Mouse (Mus musculus) limb, embryonic 15.5 days (tissue): ENCODE measurements around the gene Btnl10. TPM values are rescaled to one million over a fixed set of nuclear protein-coding genes. Genes with fewer than 3 reads are reported as not detected.
"Not testable (repeated sequence)": the region's sequence is repeated elsewhere in the genome, so short reads cannot be mapped to it uniquely, and the experiment has no call there.

Experiments
- ATAC-seq: fragments of 200-750 bp; cut with Nextera tagmentation; 2 replicates; pipeline ENCODE4 v1.8.0; 2017; ENCODE audit warnings: low read depth, moderate TSS enrichment; ENCODE audit not compliant: insufficient number of reproducible peaks, low FRiP score, low TSS enrichment
- H3K27ac ChIP-seq: fragments of 300-500 bp; sonication (generic); 2 replicates; pipeline ENCODE4 v1.5.1; 2015; ENCODE audit warnings: moderate library complexity, mild to moderate bottlenecking, inconsistent platforms
- H3K27me3 ChIP-seq: fragments of 300-500 bp; sonication (generic); 2 replicates; pipeline ENCODE4 v1.6.1; 2015; ENCODE audit warnings: inconsistent platforms
- H3K36me3 ChIP-seq: fragments of 300-500 bp; sonication (generic); 2 replicates; pipeline ENCODE4 v1.6.1; 2015; ENCODE audit warnings: inconsistent platforms
- H3K4me1 ChIP-seq: fragments of 300-500 bp; sonication (generic); 2 replicates; pipeline ENCODE4 v1.6.1; 2015; ENCODE audit warnings: inconsistent platforms
- H3K4me2 ChIP-seq: fragments of 300-500 bp; sonication (generic); 2 replicates; pipeline ENCODE4 v1.6.1; 2015; ENCODE audit warnings: mild to moderate bottlenecking, inconsistent platforms
- H3K4me3 ChIP-seq: fragments of 300-500 bp; sonication (generic); 2 replicates; pipeline ENCODE4 v1.5.1; 2015; ENCODE audit warnings: mild to moderate bottlenecking, inconsistent platforms
- H3K9ac ChIP-seq: fragments of 300-500 bp; sonication (generic); 2 replicates; pipeline ENCODE4 v1.6.1; 2015; ENCODE audit warnings: inconsistent platforms
- H3K9me3 ChIP-seq: fragments of 300-500 bp; sonication (generic); 2 replicates; pipeline ENCODE4 v1.6.1; 2016; ENCODE audit warnings: inconsistent platforms
- WGBS: fragments of 180-500 bp; shearing (Covaris S2); methylation state at CpG from one replicate; pipeline ENCODE4 v1.1.7; 2015; 5-methylcytosine and 5-hydroxymethylcytosine counted together
- polyA plus RNA-seq: library from polyadenylated mRNA; unstranded; fragments of >200 nt; fragmentation: Nextera tagmentation; extraction: Ambion mirVana; gene quantifications from 2 replicates; pipeline ENCODE4 v1.2.1, GENCODE M21; 2015

The Btnl10 gene
- polyA plus RNA-seq, 1 experiment from 2014 or later, result 0.19 TPM

DNA sequence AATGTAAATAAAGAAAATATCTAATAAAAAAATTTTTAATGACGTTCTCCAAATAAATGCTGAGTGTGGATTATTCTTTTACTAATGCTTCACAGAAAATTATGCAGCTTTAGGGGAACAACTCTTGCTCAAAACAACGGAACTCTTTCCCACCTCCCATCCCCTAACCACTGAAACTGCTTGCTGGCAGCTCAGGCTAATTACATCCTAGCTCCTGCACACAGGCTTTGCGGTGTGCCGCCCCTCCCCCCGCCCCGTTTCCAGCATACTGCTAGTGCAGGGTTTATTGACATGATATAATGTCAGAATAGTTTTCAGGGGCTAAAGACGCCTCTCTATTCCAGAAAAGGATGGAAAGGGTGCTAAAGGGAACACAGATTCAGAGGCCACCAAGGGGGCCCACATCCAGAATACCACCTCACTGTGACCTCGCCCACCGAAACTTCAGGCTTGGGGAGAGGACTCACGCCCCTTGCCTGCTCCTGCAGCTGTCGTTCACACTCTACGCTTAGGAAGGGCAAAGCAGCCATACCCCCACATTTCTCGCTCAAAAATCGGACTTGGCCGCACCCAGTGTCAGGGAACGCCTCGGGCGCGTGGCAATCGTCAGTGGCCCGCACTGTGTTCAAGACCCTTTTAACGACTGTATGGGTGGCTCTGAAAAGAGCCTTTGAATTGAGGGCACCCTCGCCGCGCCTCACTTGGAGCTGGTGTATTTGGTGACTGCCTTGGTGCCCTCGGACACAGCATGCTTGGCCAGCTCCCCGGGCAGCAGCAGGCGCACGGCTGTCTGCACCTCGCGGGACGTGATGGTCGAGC lies 35.9 kb downstream of the Btnl10 start:
- Histone ChIP-seq H3K27ac (peak overlapping the region; percentile 98), H3K4me3 (peak overlapping the region; percentile 74), H3K4me1 (peaks cover 32% of the 10 kb centered on the region), H3K9ac (peak overlapping the region; percentile 40), H3K36me3 (peaks cover 10% of the 10 kb centered on the region), H3K4me2 (peak overlapping the region; percentile 91), H3K27me3 (0 out of 2 replicates have a peak, but pooled peaks cover 7% of the 10 kb centered on the region), H3K9me3 (no peaks in the 10 kb centered on the region)
- no peak for ATAC-seq
- WGBS, result 1% methylated on average over 33 of the region's 33 CpGs

DNA sequence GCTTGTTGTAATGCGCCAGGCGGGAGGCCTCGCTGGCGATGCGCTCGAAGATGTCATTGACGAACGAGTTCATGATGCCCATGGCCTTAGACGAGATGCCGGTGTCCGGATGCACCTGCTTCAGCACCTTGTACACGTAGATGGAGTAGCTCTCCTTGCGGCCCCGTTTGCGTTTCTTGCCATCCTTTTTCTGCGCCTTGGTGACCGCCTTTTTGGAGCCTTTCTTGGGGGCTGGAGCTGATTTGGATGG lies 36.4 kb downstream of the Btnl10 start:
- not testable (repeated sequence) for H3K36me3 ChIP-seq, H3K27me3 ChIP-seq, ATAC-seq, H3K9me3 ChIP-seq
- 0% methylated on average over 17 of the region's 17 CpGs for WGBS
- peak overlapping the region; percentile 91 for H3K4me2 ChIP-seq
- peak overlapping the region; percentile 74 for H3K4me3 ChIP-seq
- peaks cover 31% of the 10 kb centered on the region for H3K4me1 ChIP-seq
- peak overlapping the region; percentile 98 for H3K27ac ChIP-seq
- peak overlapping the region; percentile 40 for H3K9ac ChIP-seq

DNA sequence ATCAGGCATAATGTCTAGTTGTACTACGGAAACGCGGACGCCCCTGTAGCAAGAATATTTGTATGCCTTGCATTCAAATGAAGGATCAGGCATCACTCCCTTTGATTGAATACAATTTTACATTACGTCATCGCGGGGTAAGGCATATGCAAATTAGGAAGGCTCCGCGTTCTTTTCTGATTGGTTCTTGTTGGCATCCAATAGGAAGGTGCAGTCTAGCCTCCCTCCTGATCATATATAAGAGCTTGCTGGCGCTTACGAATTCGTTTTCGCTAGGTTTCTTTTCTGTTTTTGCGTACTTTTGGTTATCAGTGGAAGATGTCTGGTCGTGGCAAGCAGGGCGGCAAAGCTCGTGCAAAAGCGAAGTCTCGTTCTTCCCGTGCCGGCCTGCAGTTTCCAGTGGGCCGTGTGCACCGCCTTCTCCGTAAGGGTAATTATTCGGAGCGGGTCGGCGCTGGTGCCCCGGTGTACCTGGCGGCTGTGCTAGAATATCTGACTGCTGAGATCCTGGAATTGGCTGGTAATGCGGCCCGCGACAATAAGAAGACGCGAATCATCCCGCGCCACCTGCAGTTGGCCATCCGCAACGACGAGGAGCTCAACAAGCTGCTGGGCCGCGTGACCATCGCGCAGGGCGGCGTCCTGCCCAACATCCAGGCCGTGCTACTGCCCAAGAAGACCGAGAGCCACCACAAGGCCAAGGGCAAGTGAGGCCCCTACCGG lies 36.9 kb downstream of the Btnl10 start, which contains the start of the genes Hist3h2a and Trim17:
Hist3h2a (plus strand) TSS at position 266 of the 723 bp plus-strand sequence.
Trim17 (plus strand) TSS at position 266 of the 723 bp plus-strand sequence.
- ATAC-seq, result peak; percentile 90
- WGBS, result under 1% methylated on average over 49 of the region's 49 CpGs
- Histone ChIP-seq H3K4me1 (peaks cover 30% of the 10 kb centered on the region), H3K36me3 (peaks cover 10% of the 10 kb centered on the region), H3K9ac (peak within 1 kb of the TSS; percentile 81), H3K27me3 (0 out of 2 replicates have a peak, but pooled peaks cover 7% of the 10 kb centered on the region), H3K9me3 (no peaks in the 10 kb centered on the region), H3K4me2 (peak within 1 kb of the TSS; percentile 91), H3K27ac (peak within 1 kb of the TSS; percentile 98), H3K4me3 (peak within 1 kb of the TSS; percentile 74)

DNA sequence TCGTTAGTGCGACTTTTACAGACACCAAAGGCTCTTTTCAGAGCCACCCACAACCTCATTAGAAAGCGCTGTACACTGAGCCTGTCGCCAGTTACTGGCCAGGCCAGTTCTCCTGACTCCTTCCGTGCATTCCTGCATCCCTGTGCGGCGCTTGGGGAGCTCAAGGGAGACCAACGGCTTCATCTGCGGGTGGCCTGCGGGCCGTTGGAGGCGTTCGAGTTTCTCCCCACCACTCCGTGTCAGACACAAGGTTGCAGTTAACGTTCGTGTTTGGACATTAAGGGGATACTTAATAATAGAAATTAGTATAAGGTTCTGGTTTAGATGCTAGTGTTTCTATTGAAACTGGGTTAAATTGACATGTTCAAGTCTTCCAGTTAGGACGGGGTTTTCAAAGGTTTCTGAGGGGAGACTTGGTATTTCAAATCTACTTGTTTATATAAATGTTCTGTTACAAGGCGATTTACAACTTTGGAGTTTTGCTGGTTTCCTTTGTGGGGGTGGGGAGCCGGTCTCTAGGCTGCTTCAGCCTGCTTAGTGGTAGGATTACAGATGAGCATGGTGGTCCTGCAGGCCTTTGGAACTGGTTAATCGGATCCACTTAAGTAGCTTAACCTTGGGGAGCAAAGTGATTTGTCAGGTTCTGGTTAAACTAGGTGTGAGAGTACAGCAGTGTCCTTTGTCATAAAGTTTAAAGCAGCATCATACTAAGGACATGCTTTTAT lies 37.6 kb downstream of the Btnl10 start:
- ATAC-seq, result no peak
- 1% methylated on average over 20 of the region's 20 CpGs for WGBS
- Histone ChIP-seq H3K36me3 (peaks cover 10% of the 10 kb centered on the region), H3K9ac (peak overlapping the region; percentile 81), H3K4me1 (peaks cover 35% of the 10 kb centered on the region), H3K27me3 (0 out of 2 replicates have a peak, but pooled peaks cover 7% of the 10 kb centered on the region), H3K4me3 (peak overlapping the region; percentile 74), H3K4me2 (peak overlapping the region; percentile 54), H3K27ac (peak overlapping the region; percentile 98), H3K9me3 (no peaks in the 10 kb centered on the region)

DNA sequence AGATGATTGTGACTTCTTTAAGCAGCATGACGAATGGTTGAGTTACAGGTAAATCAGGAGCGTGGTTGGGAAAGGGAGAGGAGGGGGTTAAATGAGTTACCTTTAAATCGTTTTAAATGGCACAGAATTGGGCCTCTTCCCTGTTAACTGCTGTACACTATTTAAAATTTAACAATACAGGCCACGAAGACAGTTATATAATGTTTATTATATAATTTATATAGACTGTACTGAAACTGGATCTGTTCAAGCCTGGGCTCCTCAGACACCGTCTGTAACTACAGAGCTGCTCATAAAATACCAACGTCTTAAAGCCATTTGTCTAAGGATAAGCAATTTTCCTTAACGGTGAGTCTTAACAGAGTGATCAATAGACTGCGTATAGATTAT lies 38.2 kb downstream of the Btnl10 start:
- Histone ChIP-seq H3K36me3 (peaks cover 10% of the 10 kb centered on the region), H3K9me3 (no peaks in the 10 kb centered on the region), H3K4me1 (peaks cover 35% of the 10 kb centered on the region), H3K4me3 (peak overlapping the region; percentile 74), H3K4me2 (peak overlapping the region; percentile 54), H3K9ac (peak overlapping the region; percentile 81), H3K27me3 (0 out of 2 replicates have a peak, but pooled peaks cover 4% of the 10 kb centered on the region), H3K27ac (peak overlapping the region; percentile 98)
- ATAC-seq, result no peak
- 12% methylated on average over 8 of the region's 8 CpGs for WGBS

DNA sequence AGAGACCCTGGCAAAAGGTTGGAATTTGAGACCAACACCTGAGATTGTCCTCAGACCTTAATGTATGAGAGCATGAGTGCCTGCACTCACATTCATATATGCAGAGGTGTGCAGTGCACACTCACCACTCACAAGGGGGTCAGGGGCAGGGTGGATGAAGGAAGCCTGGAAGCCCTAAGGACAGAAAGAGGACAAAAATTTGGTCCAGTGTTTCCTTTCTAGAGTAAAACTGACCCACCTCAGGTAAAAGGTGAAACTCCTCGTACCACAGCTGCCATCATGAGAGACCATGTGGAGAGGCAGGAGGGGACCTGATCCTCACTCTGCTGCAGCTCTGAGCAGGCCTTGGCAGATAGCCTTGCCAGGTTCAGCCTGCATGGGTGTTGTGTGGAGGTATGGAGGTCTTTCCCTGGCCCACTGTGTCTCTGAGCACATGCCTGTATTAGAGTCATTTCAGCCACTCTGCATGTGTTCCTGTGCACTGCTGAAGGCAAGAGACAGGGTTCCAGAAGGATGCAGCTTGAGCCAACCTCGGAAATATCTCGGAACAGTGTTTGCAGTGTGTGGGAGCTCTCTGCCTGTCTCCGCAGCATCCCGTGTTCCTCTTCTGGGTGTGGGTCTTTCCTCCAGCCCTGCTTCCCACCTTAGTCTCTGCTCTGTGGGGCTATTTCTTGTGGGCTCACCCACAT lies 39.7 kb downstream of the Btnl10 start:
- Histone ChIP-seq H3K4me2 (peak overlapping the region; percentile 54; the same call in 1 of the 2 replicates), H3K4me3 (0 out of 2 replicates have a peak overlapping the region, but pooled peaks have one; percentile 3), H3K36me3 (peaks cover 10% of the 10 kb centered on the region), H3K9ac (no peak overlapping the region), H3K4me1 (peaks cover 35% of the 10 kb centered on the region), H3K27me3 (peaks cover 14% of the 10 kb centered on the region), H3K27ac (no peak overlapping the region), H3K9me3 (no peaks in the 10 kb centered on the region)
- WGBS, result 91% methylated on average over 5 of the region's 5 CpGs
- ATAC-seq, result no peak

DNA sequence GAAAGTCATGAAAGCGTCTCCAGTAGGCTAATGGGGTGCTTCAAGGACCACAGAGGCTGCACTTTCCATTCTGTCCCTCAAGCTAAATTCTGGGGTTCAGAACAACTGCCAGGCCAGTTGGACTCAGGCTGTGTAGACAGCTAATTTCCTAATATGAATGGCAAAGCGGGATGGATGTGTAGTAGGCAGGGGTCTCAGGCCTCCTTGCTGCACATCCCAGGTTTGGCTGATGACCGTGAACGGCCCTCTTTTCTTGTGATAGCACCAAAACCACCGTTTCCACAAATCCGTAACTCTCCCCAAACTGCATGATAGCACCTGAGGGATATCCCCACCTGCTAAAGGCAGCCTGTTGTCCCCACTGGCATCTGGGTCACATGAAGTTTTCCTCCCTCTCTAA lies 40.8 kb downstream of the Btnl10 start:
- peaks cover 23% of the 10 kb centered on the region for H3K27me3 ChIP-seq
- peaks cover 10% of the 10 kb centered on the region for H3K36me3 ChIP-seq
- peaks cover 30% of the 10 kb centered on the region for H3K4me1 ChIP-seq
- no peak overlapping the region for H3K27ac ChIP-seq
- no peak overlapping the region for H3K4me3 ChIP-seq
- ATAC-seq, result no peak
- no peak overlapping the region for H3K9ac ChIP-seq
- H3K9me3 ChIP-seq, result no peaks in the 10 kb centered on the region
- 88% methylated on average over 6 of the region's 6 CpGs for WGBS
- H3K4me2 ChIP-seq, result no peak overlapping the region

DNA sequence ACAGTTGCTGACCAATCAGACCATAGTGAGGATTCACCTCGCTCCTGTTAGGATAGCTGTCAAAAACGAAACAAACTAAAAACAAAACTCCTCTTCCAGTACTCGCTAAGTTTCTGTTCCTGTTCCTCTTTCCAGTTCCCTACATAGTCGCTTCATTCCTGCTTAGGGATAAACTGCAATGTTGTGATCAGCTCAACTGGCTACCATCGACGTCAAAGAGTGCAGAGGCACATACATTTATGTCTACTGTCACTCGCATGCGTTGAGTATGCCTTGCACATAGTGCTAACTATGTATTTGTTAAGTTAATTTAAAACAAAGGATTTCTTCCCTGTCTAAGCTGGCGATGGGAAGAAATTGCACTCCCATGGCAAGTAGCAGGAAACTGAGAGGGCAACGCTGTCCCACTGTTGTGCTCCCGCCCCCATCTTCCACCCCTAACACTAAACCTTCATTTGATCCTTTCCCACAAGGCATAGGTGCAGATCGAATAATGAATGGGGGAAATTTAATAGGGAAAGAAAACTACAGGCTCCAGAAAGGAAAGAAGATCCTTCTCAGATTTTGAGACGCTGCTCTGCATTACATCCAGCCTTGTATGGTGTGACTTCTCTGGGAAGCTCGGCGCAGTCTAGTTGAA lies 41.6 kb downstream of the Btnl10 start:
- ATAC-seq, result no peak
- peaks cover 30% of the 10 kb centered on the region for H3K27me3 ChIP-seq
- peak overlapping the region; percentile 49 for H3K4me3 ChIP-seq
- WGBS, result 36% methylated on average over 15 of the region's 15 CpGs
- no peak overlapping the region for H3K27ac ChIP-seq
- H3K4me1 ChIP-seq, result peaks cover 26% of the 10 kb centered on the region
- peak overlapping the region; percentile 89 for H3K4me2 ChIP-seq
- H3K9me3 ChIP-seq, result no peaks in the 10 kb centered on the region
- H3K9ac ChIP-seq, result peak overlapping the region; percentile 26; the same call in 1 of the 2 replicates
- peaks cover 10% of the 10 kb centered on the region for H3K36me3 ChIP-seq

DNA sequence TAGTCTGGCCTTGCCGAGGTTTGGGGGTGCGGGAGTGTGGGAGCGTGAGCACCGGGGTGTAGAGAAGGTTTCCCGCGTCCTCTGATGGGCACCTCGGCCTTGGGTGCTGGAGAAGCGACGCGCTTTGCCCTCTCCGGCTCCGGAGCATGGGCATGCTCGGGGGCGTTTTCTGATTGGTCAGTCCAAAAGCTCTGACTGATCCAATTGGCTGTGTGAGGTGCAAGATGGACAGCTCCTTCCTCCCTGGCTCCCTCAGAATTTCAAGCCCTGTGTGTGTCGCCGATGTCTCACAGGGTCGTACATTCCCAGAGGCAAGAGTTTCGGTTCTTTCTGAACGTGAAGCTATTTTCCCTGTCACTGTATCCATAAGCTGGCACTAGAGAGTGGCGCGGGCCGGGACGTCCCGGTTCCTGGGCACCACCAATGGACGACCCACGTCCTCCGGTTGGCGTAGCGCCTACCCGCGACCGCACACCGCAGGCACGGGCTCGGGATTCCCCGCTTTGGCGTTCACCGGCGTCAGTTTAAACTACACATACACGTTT lies 42.3 kb downstream of the Btnl10 start:
- H3K36me3 ChIP-seq, result peaks cover 10% of the 10 kb centered on the region
- peak; percentile 62 for ATAC-seq
- H3K4me2 ChIP-seq, result peak overlapping the region; percentile 89
- H3K27me3 ChIP-seq, result peaks cover 36% of the 10 kb centered on the region
- peak overlapping the region; percentile 49 for H3K4me3 ChIP-seq
- peaks cover 26% of the 10 kb centered on the region for H3K4me1 ChIP-seq
- 0 out of 2 replicates have a peak overlapping the region, but pooled peaks have one; percentile 27 for H3K27ac ChIP-seq
- WGBS, result 4% methylated on average over 40 of the region's 40 CpGs
- H3K9me3 ChIP-seq, result no peaks in the 10 kb centered on the region
- H3K9ac ChIP-seq, result peak overlapping the region; percentile 26; the same call in 1 of the 2 replicates

DNA sequence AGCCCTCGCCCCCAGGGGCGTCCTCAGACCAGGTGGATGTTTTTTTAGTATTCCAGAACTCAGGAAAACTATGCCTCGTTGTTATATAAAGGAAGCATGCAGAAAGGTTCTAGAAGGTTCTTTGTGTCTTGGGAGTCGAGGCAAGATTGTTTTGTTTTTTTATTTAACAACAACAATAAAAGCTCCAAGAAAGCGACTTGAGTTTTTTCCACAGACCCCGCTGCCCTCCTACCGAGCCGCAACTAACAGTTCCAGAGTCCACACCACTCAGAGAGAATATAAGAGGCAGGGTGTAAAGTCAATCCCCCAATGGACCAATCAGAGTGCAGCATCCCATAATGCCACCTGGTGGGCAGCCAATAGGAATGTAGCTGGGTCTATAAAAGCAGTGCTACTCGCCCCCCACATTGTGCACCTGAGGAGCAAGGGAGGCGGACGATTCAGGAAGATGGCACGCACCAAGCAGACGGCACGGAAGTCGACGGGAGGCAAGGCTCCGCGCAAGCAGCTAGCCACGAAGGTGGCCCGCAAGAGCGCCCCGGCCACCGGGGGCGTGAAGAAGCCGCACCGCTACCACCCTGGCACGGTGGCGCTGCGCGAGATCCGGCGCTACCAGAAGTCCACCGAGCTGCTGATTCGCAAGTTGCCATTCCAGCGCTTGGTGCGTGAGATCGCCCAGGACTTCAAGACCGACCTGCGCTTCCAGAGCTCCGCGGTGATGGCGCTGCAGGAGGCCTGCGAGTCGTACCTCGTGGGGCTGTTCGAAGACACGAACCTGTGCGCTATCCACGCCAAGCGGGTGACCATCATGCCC lies 43.9 kb downstream of the Btnl10 start:
- Histone ChIP-seq H3K27ac (no peak overlapping the region), H3K9me3 (no peaks in the 10 kb centered on the region), H3K9ac (no peak overlapping the region), H3K27me3 (peaks cover 36% of the 10 kb centered on the region), H3K4me3 (no peak overlapping the region), H3K4me2 (no peak overlapping the region), H3K36me3 (peaks cover 10% of the 10 kb centered on the region), H3K4me1 (peaks cover 21% of the 10 kb centered on the region)
- no peak for ATAC-seq
- 56% methylated on average over 50 of the region's 50 CpGs for WGBS
